Mouse (Mus musculus): ENCODE measurements around the gene Tbx6. TPM values are rescaled to one million over a fixed set of nuclear protein-coding genes. Genes with fewer than 3 reads are reported as not detected.

Tbx6 gene
- total RNA-seq, 2 experiments from 2014 or later: 0.28 to 0.30 TPM

DNA sequence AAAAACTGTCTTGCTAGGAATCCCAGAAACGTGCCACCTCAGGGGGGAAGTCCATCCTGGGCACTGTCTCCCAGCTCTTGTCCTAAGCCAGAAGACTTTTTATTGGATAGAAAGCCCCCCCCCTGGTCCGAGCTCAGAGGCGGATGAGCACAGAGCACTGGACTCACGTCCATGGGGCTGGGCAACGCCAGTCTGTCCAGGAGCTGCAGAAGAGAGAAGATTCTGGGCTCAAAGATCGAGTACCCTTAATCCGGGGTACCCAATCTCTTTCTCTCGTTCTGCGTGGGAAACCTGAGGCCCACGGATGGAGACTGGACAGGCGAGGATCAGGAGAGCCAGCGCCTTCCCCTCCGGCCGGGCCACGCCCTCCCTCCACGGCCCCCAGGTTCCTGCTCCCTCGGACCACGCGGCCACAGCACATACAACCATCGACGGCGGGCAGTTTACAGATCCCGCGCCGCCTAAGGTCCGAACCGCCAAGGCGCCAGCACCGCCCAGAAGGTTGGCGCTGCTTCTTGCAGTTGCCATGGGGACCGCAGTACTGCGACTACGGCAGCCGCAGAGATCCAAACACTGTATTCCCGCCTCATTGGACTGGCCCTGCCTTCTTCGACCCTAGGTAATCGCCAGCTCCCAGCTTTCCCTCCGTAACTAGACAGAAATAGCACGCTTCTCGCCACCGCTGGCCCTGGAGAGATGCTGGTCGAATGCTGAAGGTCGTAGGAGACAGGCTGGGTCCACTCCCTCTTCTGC is 27.6 kb downstream of the Tbx6 start:
- peak; percentile 79 to 83 for DNase-seq
- intact Hi-C loops (cut with DNase I): no loop called here

DNA sequence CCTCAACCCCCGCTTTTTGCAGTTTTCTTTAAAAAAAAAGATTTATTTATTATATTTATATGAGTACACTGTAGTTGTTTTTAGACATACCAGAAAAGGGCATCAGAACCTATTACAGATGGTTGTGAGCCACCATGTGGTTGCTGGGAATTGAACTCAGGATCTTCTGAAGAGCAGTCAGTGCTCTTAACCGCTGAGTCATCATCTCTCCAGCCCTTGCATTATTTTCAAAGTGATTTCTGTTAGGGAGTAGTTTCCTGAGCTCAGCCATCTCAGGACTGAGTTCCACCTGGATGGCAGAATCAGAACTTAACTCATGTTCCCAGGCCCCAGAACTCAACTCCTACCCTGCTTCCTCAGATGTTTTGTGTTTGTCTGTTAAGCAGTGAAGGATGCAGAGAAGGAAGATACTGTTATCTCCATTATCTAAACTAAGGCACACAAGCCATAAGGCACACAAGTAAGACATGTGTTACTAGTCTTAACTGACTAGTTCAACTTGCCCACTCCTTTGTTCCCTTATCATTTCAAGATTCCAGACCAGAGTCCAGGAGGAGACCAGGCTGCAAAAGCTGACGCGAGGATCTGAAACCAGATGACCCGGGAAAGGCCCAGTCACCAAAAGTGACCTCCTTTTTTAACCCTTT is 28.6 kb downstream of the Tbx6 start:
- intact Hi-C loops (cut with DNase I): no loop called here
- DNase-seq: no peak

DNA sequence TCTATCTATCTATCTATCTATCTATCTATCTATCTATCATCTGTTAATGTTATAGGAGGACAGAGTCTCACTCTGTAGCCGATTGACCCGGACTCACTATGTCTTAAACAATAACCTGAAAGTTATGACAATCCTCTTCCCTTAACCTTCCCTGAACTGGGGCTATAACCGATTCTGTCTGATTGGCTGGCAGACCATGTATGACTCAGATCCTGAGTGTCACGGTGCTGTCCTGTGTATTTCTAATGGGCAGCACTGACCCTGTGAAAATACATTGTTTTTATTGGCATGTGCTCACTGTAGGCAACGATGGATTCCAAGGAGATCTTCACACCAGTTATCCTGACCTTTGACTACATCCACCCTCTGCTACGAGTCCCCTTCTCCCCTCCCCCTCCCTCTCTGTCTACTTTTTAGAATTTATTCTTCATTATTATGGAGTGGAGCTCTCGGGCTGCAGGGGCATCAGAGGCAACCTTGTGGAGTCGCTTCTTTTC is 34.5 kb downstream of the Tbx6 start:
- intact Hi-C loops (cut with DNase I): no loop called here

DNA sequence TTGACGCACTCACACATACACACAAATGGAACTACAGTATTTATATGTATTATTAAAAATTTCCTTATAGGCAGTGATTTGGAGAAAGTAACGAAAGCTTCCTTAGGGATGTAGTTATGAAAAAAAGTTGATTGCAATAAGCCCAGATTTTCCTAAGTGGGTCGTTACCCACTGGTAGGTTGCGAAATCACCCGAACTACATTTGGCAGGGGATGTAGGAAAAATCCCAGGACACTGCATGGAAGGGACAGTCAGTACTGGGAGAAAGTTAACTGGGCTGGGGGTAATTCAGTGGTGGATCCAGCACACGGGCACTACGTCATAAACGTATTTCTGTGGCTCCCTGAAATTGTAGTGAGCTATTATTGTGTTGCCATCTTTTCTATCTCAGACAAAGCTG is 35.2 kb downstream of the Tbx6 start:
- intact Hi-C loops (cut with DNase I): no loop called here

More for the DNA sequence above, 34.5 kb downstream of the Tbx6 start:
- DNase-seq: peak in 1 of 2 experiments; percentile 6

DNA sequence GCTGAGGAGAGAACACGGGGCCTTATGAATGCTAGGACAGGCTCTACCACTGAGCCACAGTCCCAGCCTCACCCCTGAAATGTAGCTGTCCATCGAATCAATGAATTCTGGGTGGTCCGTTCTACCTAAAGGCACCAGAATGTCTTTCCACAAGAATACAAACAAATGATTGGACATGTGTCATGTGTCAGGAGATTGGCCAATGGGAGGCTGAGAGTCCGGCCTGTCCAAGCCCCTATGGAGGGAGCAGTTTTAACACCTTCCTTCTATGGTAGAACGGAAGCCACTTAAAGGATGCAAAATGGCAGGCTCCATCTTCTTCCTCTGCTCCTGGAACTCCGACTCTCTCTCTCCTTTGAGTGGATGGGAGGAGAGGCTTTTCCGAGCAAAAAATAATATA is 36.3 kb downstream of the Tbx6 start:
- intact Hi-C loops (cut with DNase I): no loop called here
- peak in 1 of 2 experiments; percentile 2 for DNase-seq

More for the DNA sequence above, 35.2 kb downstream of the Tbx6 start:
- peak in 1 of 2 experiments; percentile 9 for DNase-seq

DNA sequence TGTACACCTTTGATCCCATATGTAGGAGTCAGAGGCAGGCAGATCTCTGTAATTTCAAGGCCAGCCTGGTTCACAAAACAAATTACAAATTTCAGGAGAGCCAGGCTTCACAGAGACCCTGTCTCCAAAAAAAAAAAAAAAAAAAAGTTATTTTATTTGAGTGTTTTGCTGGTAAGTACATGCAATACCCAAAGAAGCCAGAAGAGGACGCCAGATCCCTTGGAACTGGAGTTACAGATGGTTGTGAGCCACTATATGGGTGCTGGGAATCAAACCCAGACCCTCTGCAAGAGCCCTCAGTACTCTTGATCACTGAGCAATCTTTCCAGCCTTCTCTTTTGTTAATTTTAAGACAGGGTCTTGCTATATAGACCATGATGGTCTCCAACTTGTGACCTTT is 37.5 kb downstream of the Tbx6 start:
- no peak for DNase-seq
- intact Hi-C loops (cut with DNase I): no loop called here

DNA sequence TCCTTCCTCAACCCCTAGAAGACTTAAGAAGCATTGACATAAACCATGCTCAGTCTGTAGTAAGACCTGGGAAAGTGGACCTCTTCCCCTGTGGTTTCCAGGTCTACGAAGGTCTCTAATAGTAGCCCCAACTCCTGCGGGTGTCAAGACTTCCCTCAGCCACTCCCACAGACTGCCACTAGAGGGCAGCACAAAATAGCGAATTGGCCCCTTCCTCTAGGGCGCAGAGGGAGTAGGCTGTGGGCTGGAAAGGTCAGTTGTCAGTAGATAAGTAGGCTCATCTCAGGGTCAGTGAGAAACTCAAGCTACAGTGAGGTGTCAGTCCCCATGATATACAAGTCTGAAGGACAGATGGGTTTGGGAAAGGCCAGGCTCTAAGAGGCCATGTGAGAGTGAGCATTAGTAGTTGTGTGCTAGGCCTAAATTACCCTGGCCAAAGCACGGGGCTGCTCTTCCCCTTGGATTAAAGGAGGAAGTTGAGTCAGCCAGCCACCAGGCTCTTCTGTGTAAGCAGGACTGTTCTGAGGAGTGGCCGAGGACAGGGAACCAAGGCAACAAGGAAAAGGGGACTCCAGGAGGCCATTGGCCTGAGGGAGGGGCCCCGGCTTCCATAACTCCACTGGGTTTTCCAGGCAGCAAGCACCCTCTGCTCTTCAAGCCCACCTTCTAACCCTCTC is 40.7 kb downstream of the Tbx6 start:
- intact Hi-C loops (cut with DNase I): loop anchor here (5.0 kb wide), 2 partner anchors 40 to 140 kb away; partner anchors contain the start of genes Hirip3 and Ino80e
- peak; percentile 76 to 80 for DNase-seq

DNA sequence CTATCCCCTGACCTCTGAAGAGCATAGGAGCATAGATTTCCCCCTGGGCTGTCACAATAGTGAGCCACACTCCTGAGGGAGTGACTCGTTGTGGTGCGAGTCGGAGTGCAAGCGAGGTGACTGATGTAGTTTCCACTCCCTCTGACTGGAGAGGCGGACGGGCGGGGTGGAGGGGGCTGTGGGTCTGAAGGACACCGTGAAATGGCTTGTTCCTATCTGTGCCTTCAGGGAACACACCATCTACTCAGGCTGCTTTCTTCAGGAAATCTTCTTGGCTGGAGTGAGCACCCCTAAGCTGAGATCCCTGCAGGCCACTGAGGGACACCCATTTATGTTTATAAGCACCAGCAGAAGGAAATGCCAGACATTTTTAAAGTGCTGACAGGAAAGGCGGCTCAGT is 41.5 kb downstream of the Tbx6 start:
- intact Hi-C loops (cut with DNase I): loop anchor here (5.0 kb wide), 2 partner anchors 40 to 140 kb away; partner anchors contain the start of genes Hirip3 and Ino80e
- DNase-seq: no peak

DNA sequence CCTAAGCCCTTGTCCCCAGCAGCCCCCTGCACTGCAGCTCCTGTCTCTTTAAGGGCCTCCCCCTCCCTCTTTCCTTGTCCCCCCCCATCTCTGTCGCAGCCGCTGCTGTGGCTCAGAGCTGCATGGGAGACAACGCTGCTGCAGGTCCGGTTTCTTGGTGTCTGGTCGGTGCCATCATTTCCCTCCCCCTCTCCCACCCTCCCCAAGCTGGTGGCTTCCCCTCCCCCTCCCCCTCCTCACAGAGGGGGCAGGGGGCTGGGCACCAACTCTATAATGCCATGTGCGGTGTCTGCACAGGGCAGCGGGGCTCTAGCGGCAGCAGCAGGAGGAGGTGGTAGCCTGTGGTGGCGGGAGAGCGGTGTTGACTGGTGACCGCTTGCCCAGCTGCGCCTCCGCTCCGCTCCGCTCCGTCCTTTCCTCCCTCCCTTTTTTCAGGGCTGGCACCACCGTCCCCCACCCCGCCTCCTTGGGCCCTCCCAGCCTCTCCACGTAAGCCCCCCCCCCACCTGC is 42.0 kb downstream of the Tbx6 start:
- no peak for DNase-seq
- intact Hi-C loops (cut with DNase I): loop anchor here (5.0 kb wide), 2 partner anchors 39 to 139 kb away; partner anchors contain the start of genes Hirip3 and Ino80e

DNA sequence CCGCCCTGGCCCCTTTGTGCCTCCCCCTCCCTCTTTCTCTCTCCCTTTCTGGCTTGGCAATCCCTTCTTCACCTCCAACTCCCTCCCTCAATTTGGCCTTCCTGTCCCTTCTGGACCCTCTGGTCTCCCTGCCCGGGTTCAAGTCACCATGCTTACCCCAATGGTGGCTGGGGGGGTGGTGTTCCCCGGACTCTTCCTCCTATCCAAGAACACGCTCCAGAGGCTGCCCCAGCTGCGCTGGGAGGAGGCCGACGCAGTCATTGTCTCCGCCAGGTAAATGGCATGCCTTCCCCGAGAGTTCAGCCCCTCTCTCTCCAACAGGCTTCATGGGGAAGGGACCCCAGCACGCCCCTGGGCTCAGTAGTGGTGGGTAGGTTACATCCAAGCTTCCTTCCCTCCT is 42.7 kb downstream of the Tbx6 start:
- no peak for DNase-seq
- intact Hi-C loops (cut with DNase I): loop anchor here (5.0 kb wide), 2 partner anchors 38 to 138 kb away; partner anchors contain the start of genes Hirip3 and Ino80e

DNA sequence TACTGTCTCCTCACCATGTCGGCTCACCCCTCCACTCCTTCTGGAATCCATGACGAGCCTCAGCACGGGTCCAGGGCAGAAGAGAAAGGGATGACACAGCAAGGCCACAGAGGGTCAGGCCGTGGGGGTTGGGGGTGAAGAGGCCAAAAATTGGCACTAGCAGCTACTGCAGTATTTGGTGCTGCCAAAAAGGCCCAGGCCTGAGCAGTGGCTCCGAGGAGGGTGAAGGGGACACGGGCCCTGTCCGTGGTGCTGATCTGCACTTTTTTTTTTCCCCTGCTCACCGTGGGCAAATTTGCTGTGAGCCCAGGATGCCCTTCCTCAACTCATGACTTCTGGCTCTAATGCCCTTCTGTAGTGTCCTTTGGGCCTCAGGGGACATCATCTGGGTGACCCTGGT is 44.1 kb downstream of the Tbx6 start:
- DNase-seq: no peak
- intact Hi-C loops (cut with DNase I): no loop called here

DNA sequence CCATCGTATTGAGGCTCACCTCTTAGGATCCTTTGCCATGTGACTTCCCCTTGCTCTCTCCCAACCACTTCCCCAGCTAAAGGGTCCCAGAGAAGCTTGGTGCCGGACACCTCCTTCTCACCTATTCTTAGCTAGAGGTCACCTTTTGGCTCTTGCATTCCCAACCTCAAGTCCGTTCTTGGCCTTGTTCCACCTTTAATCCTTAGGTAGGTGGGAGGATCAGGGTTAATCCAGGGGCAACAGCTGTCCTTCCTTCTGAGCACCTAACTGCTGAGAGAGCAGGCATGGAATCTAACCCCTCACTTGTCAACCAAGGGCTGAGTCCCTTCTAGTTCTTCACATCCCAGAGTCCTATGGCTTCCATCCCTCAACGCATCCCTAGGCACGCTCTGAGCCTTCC is 44.7 kb downstream of the Tbx6 start:
- intact Hi-C loops (cut with DNase I): no loop called here
- no peak for DNase-seq

DNA sequence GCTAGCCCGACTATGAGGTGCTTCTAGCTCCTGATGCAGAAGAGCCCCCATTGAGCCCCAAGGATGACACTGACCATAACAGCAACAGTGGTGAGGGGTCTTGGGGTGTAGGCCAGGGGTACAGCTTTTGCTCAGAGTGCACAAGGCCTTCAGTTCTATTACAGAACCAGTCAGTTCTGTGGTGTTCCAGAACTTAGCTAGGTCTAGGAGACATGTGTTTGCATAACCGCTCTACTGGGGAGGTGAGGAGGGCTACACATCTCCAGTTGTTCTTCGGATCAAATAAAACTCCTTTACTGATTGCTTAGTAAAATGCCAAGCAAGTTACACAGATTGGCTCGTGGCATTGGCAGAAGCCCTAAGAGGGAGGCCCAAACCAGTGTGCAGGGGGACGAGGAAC is 50.3 kb downstream of the Tbx6 start, which contains the start of gene 4930451I11Rik:
4930451I11Rik (minus strand) TSS at position 101 of the 400 bp plus-strand sequence.
- intact Hi-C loops (cut with DNase I): loop anchor here (5.0 kb wide), 1 partner anchor 116 kb away; the partner anchor contains the start of gene Asphd1
- DNase-seq: no peak

DNA sequence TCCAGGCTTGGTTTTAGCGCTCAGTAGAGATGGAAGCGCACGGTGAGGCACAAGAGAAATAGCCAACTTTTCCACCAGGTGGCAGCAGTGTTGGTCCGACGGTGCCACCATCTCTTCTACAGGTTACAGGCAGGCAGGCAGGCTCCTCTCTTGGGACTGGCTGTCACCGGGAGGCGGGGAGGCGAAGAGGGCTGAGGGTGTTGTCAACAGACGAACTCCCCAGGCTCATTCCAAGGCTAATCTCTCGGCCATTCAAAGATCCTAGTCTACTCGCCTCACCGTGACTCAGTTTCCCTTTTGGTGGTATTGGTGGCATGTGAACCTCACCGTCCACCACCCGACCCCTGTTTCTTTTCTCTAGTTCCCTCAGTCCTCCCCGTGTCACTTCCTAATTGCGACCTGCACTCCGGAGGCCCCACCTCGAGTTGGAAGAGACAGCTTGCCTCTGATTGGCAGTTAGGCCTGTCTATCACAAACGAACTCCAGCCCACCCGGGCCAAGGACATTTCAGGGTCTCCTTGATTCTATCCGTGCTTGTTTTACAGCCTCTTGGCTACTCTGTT is 50.8 kb downstream of the Tbx6 start:
- DNase-seq: peak; percentile 50 to 54
- intact Hi-C loops (cut with DNase I): loop anchor here (2.0 to 5.0 kb wide), 2 partner anchors 115 to 279 kb away; partner anchors contain the start of gene Asphd1

DNA sequence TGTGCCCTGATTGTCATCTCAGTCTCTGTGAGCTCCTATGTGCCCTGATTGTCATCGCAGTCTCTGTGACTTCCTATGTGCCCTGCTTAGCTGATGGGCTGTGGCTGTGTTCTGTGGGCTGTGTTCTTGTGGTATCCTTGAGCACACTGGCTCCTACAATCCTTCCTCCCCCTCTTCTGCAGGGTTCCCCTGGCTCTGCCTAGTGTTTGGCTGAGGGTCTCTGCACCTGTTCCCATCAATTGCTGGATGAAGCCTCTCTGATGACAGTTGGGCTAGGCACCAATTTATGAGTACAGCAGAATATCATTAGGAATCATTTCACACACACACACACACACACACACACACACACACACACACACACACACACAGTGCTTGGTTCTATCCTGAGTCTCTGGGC is 52.0 kb downstream of the Tbx6 start:
- DNase-seq: no peak
- intact Hi-C loops (cut with DNase I): loop anchor here (2.0 to 5.0 kb wide), 2 partner anchors 114 to 278 kb away; partner anchors contain the start of gene Asphd1

Other genes starting within 250 kb of the Tbx6 start
- 100 to 1,000 TPM; 129 to 154 TPM for gene Eif3c, start 215.1 kb upstream of the Tbx6 start, total RNA-seq (2021)
- under 1 TPM; 0.44 to 0.46 TPM for gene Apobr, start 196.5 kb upstream of the Tbx6 start, total RNA-seq (2021)
- 10 to 100 TPM; 10.7 to 11.0 TPM for gene Cln3, start 195.7 kb upstream of the Tbx6 start, total RNA-seq (2021)
- not detected for gene Il27, start 186.5 kb upstream of the Tbx6 start, total RNA-seq (2021)
- 10 to 100 TPM in 1 of 2 experiments, 1 to 10 TPM in 1; 8.5 to 11.9 TPM for gene Nupr1, start 150.6 kb upstream of the Tbx6 start, total RNA-seq (2021)
- gene Sgf29, start 132.2 kb upstream of the Tbx6 start, total RNA-seq (2021): 10 to 100 TPM; 29.3 to 33.2 TPM
- gene Sult1a1, start 105.1 kb upstream of the Tbx6 start, total RNA-seq (2021): 10 to 100 TPM; 15.7 to 21.0 TPM
- 10 to 100 TPM; 29.9 to 36.8 TPM for gene Bola2, start 86.1 kb upstream of the Tbx6 start, total RNA-seq (2021)
- gene Slx1b, start 85.7 kb upstream of the Tbx6 start, total RNA-seq (2021): 1 to 10 TPM; 2.1 to 3.6 TPM
- 1 to 10 TPM; 2.6 to 5.2 TPM for gene Coro1a, start 73.7 kb upstream of the Tbx6 start, total RNA-seq (2021)
- 10 to 100 TPM; 15.7 to 21.9 TPM for gene Mapk3, start 21.9 kb upstream of the Tbx6 start, total RNA-seq (2021)
- gene Gdpd3, start 15.1 kb upstream of the Tbx6 start, total RNA-seq (2021): 1 to 10 TPM in 1 of 2 experiments, under 1 TPM in 1; 0.99 to 1.8 TPM
- 10 to 100 TPM; 77.7 to 97.4 TPM for gene Ypel3, start 4.5 kb upstream of the Tbx6 start, total RNA-seq (2021)
- gene Ppp4c, start 11.0 kb downstream of the Tbx6 start, total RNA-seq (2021): 10 to 100 TPM; 21.6 to 22.4 TPM
- gene Fam57b, start 16.2 kb downstream of the Tbx6 start, total RNA-seq (2021): 10 to 100 TPM; 55.8 to 67.4 TPM
- gene 4930451I11Rik, start 50.2 kb downstream of the Tbx6 start, total RNA-seq (2021): not detected
- not detected for gene Doc2a, start 65.9 kb downstream of the Tbx6 start, total RNA-seq (2021)
- 1 to 10 TPM; 3.7 to 7.8 TPM for gene Hirip3, start 80.5 kb downstream of the Tbx6 start, total RNA-seq (2021)
- 10 to 100 TPM; 10.3 to 12.6 TPM for gene Ino80e, start 80.9 kb downstream of the Tbx6 start, total RNA-seq (2021)
- 10 to 100 TPM; 18.3 to 21.7 TPM for gene Taok2, start 103.2 kb downstream of the Tbx6 start, total RNA-seq (2021)
- 1 to 10 TPM; 9.1 to 9.3 TPM for gene Tmem219, start 141.4 kb downstream of the Tbx6 start, total RNA-seq (2021)
- gene Kctd13, start 147.4 kb downstream of the Tbx6 start, total RNA-seq (2021): 1 to 10 TPM; 1.4 to 1.6 TPM
- not detected for gene Asphd1, start 168.1 kb downstream of the Tbx6 start, total RNA-seq (2021)
- 1 to 10 TPM; 1.5 to 2.3 TPM for gene Sez6l2, start 169.1 kb downstream of the Tbx6 start, total RNA-seq (2021)
- gene Cdipt, start 194.4 kb downstream of the Tbx6 start, total RNA-seq (2021): 10 to 100 TPM; 28.0 to 37.2 TPM
- under 1 TPM; 0.43 to 0.44 TPM for gene Cdiptos, start 194.6 kb downstream of the Tbx6 start, total RNA-seq (2021)
- 10 to 100 TPM; 20.3 to 25.7 TPM for gene Mvp, start 233.1 kb downstream of the Tbx6 start, total RNA-seq (2021)
- not detected for gene Pagr1b, start 235.0 kb downstream of the Tbx6 start, total RNA-seq (2021)
- 10 to 100 TPM in 1 of 2 experiments, 1 to 10 TPM in 1; 6.1 to 11.4 TPM for gene Pagr1a, start 235.9 kb downstream of the Tbx6 start, total RNA-seq (2021)
- 10 to 100 TPM; 12.9 to 16.6 TPM for gene Gm42742, start 239.6 kb downstream of the Tbx6 start, total RNA-seq (2021)
- gene Prrt2, start 239.7 kb downstream of the Tbx6 start, total RNA-seq (2021): under 1 TPM; 0.20 to 0.92 TPM
- 10 to 100 TPM; 69.8 to 76.4 TPM for gene Maz, start 245.6 kb downstream of the Tbx6 start, total RNA-seq (2021)